Mouse (Mus musculus) kidney, postnatal 14 days (tissue): Measurements from ENCODE around the gene Lyrm7.
"Not testable (repeated sequence)": the region's sequence is repeated elsewhere in the genome, so short reads cannot be mapped to it uniquely, and the experiment has no call there.

Experiments used
- DNase-seq: peaks from one replicate; pipeline ENCODE4 v3.0.0; 2022; ENCODE audit warnings: mixed read lengths

Lyrm7 gene

GRCm38 (mm10) chr11:54860256-54861038 lies at the start of gene Lyrm7:
Lyrm7 (minus strand) TSS chr11:54860916.
- peak; percentile 98 for DNase-seq

GRCm38 (mm10) chr11:54910081-54910665 lies 49.5 kb upstream of the Lyrm7 start:
- DNase-seq = peak; percentile 23

- no peak for DNase-seq
Observed at GRCm38 (mm10) chr11:54909273-54909672, 48.6 kb upstream of the Lyrm7 start.

- no peak for DNase-seq
Observed at GRCm38 (mm10) chr11:54907259-54907658, 46.5 kb upstream of the Lyrm7 start.

GRCm38 (mm10) chr11:54906466-54906865 lies 45.8 kb upstream of the Lyrm7 start:
- no peak for DNase-seq

GRCm38 (mm10) chr11:54905931-54906330 lies 45.2 kb upstream of the Lyrm7 start:
- DNase-seq = peak; percentile 69

- DNase-seq = no peak
Observed at GRCm38 (mm10) chr11:54905086-54905485, 44.4 kb upstream of the Lyrm7 start.

- peak; percentile 67 for DNase-seq
Observed at GRCm38 (mm10) chr11:54903940-54904706, 43.4 kb upstream of the Lyrm7 start.

- no peak for DNase-seq
Observed at GRCm38 (mm10) chr11:54903339-54903738, 42.6 kb upstream of the Lyrm7 start.

- DNase-seq = peak; percentile 91
Observed at GRCm38 (mm10) chr11:54902333-54903323, 41.9 kb upstream of the Lyrm7 start, which contains the start of gene Gpx3. Gpx3 (plus strand) TSS chr11:54902453.

GRCm38 (mm10) chr11:54899657-54900056 lies 38.9 kb upstream of the Lyrm7 start:
- DNase-seq = peak; percentile 38

- DNase-seq = peak; percentile 84
Observed at GRCm38 (mm10) chr11:54897470-54897869, 36.8 kb upstream of the Lyrm7 start.

- DNase-seq = not testable (repeated sequence)
Observed at GRCm38 (mm10) chr11:54896646-54897045, 35.9 kb upstream of the Lyrm7 start.

- DNase-seq = peak; percentile 71
Observed at GRCm38 (mm10) chr11:54894589-54894988, 33.9 kb upstream of the Lyrm7 start.

- no peak for DNase-seq
Observed at GRCm38 (mm10) chr11:54892091-54892490, 31.4 kb upstream of the Lyrm7 start.

GRCm38 (mm10) chr11:54891341-54891740 lies 30.6 kb upstream of the Lyrm7 start:
- DNase-seq = no peak

- no peak for DNase-seq
Observed at GRCm38 (mm10) chr11:54887927-54888326, 27.2 kb upstream of the Lyrm7 start.

- DNase-seq = no peak
Observed at GRCm38 (mm10) chr11:54885406-54885805, 24.7 kb upstream of the Lyrm7 start.

- peak; percentile 91 for DNase-seq
Observed at GRCm38 (mm10) chr11:54884937-54885336, 24.2 kb upstream of the Lyrm7 start.

- DNase-seq = no peak
Observed at GRCm38 (mm10) chr11:54884197-54884828, 23.6 kb upstream of the Lyrm7 start.

GRCm38 (mm10) chr11:54882671-54883070 lies 22.0 kb upstream of the Lyrm7 start:
- peak; percentile 77 for DNase-seq

- DNase-seq = peak; percentile 82
Observed at GRCm38 (mm10) chr11:54881051-54881474, 20.3 kb upstream of the Lyrm7 start.
